Mouse (Mus musculus): ENCODE results near the gene Tmie. TPM values are rescaled to one million over a fixed set of nuclear protein-coding genes. Genes with fewer than 3 reads are reported as not detected.

Tmie gene
- polyA plus RNA-seq, 1 experiment from 2014 or later: not detected

DNA sequence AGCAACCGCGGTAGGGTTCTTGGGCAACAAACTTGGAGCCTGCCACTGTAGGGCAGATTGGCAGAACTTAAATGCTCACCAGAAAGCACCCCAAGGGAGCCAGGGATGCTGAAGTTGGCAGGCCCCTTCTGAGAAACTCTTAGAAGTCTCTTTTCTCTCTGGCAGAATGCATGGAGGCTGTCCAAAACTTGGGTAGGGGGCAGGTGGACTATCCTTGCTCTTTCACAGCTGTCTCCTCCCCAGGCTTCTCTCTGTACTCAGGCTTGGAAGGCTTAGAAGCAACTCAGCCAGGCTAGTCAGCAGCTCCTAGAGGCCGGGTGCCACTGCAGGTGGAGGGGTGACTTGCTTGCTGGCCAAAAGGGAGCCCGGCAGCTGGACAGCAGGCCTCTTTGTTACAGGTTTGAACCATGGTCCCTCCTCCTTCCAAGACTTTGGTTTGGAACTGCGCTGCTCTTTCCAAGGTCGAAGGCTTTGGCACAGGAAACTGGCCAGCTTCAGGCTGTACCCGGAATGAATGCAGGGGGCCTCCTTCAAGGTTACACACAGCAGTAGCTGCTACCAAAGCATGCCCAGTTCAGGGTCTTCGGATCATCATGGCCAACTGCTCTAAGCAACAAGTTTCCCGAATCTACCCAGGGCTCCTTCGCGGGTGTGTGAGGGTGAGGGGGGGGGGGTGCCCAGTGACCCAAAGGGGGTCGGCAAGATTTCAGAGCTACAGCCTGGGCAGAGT, 557 bp downstream of the Tmie start, which contains the start of gene Als2cl:
Als2cl (plus strand) TSS at position 680 of the 730 bp plus-strand sequence.
- H3K4me1 ChIP-seq (ENCODE audit: control insufficient read depth, insufficient read depth, low read length): peaks cover 11% of the 10 kb centered on the region; the same call in 1 of the 2 replicates
- ATAC-seq (replicated peaks; ENCODE audit: insufficient number of reproducible peaks, low FRiP score, low TSS enrichment): no peak
- no peaks in the 10 kb centered on the region for H3K36me3 ChIP-seq (ENCODE audit: control insufficient read depth, insufficient read depth, low read length)
- H3K9me3 ChIP-seq (replicated peaks; ENCODE audit: control insufficient read depth, low read length): no peaks in the 10 kb centered on the region
- no peak within 1 kb of the TSS for H3K27ac ChIP-seq (ENCODE audit: low read depth, low read length)
- WGBS (ENCODE audit: insufficient replicate concordance): 17% methylated on average over 12 of the region's 12 CpGs
- peaks cover 45% of the 10 kb centered on the region for H3K27me3 ChIP-seq (ENCODE audit: control insufficient read depth, insufficient read depth, low read length)
- peak within 1 kb of the TSS; percentile 67 for H3K4me3 ChIP-seq (ENCODE audit: low read depth, low read length)
- H3K4me2 ChIP-seq: peak within 1 kb of the TSS; percentile 96
- H3K9ac ChIP-seq (ENCODE audit: low read depth, low read length): peak within 1 kb of the TSS; percentile 67

DNA sequence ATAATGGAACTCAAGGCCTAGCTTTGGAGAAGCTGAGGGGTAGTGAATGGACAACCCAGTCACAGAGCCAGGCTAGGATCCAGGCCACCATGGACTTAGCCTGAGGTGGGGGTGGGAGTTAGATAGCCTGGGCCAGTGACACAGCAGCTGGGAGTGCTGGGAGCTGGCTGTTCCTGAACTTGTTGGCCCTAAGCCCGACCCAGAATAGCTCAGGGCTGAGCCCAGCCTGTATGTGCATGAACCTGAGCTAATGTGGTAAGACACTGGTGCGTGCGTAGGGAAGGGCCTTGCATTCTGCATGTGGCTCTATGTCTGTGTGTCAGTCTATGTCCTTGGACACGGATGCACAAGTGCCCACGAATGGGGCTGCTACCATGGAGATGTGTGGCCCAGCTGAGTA, 2.0 kb downstream of the Tmie start:
- Histone ChIP-seq H3K36me3 (ENCODE audit: control insufficient read depth, insufficient read depth, low read length) (no peaks in the 10 kb centered on the region), H3K4me2 (no peak overlapping the region), H3K4me3 (ENCODE audit: low read depth, low read length) (no peak overlapping the region), H3K4me1 (ENCODE audit: control insufficient read depth, insufficient read depth, low read length) (peaks cover 11% of the 10 kb centered on the region; the same call in 1 of the 2 replicates), H3K9me3 (replicated peaks; ENCODE audit: control insufficient read depth, low read length) (no peaks in the 10 kb centered on the region), H3K27ac (ENCODE audit: low read depth, low read length) (no peak overlapping the region), H3K9ac (ENCODE audit: low read depth, low read length) (no peak overlapping the region), H3K27me3 (ENCODE audit: control insufficient read depth, insufficient read depth, low read length) (peaks cover 59% of the 10 kb centered on the region)
- 75% methylated on average over 5 of the region's 5 CpGs for WGBS (ENCODE audit: insufficient replicate concordance)
- no peak for ATAC-seq (replicated peaks; ENCODE audit: insufficient number of reproducible peaks, low FRiP score, low TSS enrichment)

DNA sequence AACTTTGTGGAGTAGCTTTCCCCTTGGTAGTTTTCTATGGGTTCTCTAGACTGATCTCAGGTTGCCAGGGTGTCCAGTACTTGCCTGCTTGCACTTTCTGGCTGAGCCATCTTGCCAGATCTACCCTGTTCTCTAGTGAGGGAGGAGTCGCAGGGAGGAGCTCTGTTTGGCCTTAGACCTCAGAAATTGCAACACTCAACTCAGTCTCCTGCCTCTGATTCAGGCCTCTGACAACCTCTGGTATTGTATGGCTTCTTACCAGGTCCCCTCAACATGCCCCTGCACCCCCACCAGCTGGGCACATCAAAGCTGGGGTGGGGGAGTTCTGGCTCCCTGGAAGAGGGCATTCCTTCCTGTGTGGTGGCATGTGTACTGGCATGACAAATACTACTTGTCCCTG, 2.6 kb downstream of the Tmie start:
- Histone ChIP-seq H3K27me3 (ENCODE audit: control insufficient read depth, insufficient read depth, low read length) (peaks cover 64% of the 10 kb centered on the region), H3K4me1 (ENCODE audit: control insufficient read depth, insufficient read depth, low read length) (peaks cover 11% of the 10 kb centered on the region; the same call in 1 of the 2 replicates), H3K4me3 (ENCODE audit: low read depth, low read length) (no peak overlapping the region), H3K9ac (ENCODE audit: low read depth, low read length) (no peak overlapping the region), H3K9me3 (replicated peaks; ENCODE audit: control insufficient read depth, low read length) (no peaks in the 10 kb centered on the region), H3K27ac (ENCODE audit: low read depth, low read length) (no peak overlapping the region), H3K4me2 (no peak overlapping the region), H3K36me3 (ENCODE audit: control insufficient read depth, insufficient read depth, low read length) (no peaks in the 10 kb centered on the region)
- no peak for ATAC-seq (replicated peaks; ENCODE audit: insufficient number of reproducible peaks, low FRiP score, low TSS enrichment)
- 76% methylated on average over 1 of the region's 1 CpGs for WGBS (ENCODE audit: insufficient replicate concordance)

DNA sequence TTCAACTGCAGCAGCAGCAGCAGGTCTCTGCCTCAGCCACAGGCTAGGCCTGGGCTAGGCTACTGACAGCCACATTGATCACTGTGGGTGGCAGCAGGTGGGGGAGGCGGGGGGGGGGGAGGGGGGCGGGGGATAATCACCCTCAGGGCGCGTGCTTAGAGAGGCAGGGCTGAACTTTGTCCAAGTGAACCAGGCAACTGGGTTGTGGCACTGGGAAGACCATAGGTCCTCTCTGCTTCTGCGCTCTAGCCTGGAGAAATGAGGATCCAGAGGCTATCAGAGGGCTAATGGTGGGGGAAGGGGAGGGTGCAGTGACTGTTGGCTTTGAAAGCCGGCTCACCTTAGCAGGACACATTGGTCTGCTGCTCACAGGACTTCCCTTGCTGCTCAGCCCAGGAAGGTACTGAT, 4.6 kb downstream of the Tmie start:
- no peaks in the 10 kb centered on the region for H3K9me3 ChIP-seq (replicated peaks; ENCODE audit: control insufficient read depth, low read length)
- H3K36me3 ChIP-seq (ENCODE audit: control insufficient read depth, insufficient read depth, low read length): no peaks in the 10 kb centered on the region
- no peak overlapping the region for H3K27ac ChIP-seq (ENCODE audit: low read depth, low read length)
- H3K27me3 ChIP-seq (ENCODE audit: control insufficient read depth, insufficient read depth, low read length): peaks cover 46% of the 10 kb centered on the region
- no peak overlapping the region for H3K4me3 ChIP-seq (ENCODE audit: low read depth, low read length)
- H3K9ac ChIP-seq (ENCODE audit: low read depth, low read length): no peak overlapping the region
- no peak overlapping the region for H3K4me2 ChIP-seq
- ATAC-seq (replicated peaks; ENCODE audit: insufficient number of reproducible peaks, low FRiP score, low TSS enrichment): no peak
- 22% methylated on average over 4 of the region's 6 CpGs for WGBS (ENCODE audit: insufficient replicate concordance)
- H3K4me1 ChIP-seq (ENCODE audit: control insufficient read depth, insufficient read depth, low read length): peaks cover 8% of the 10 kb centered on the region; the same call in 1 of the 2 replicates

DNA sequence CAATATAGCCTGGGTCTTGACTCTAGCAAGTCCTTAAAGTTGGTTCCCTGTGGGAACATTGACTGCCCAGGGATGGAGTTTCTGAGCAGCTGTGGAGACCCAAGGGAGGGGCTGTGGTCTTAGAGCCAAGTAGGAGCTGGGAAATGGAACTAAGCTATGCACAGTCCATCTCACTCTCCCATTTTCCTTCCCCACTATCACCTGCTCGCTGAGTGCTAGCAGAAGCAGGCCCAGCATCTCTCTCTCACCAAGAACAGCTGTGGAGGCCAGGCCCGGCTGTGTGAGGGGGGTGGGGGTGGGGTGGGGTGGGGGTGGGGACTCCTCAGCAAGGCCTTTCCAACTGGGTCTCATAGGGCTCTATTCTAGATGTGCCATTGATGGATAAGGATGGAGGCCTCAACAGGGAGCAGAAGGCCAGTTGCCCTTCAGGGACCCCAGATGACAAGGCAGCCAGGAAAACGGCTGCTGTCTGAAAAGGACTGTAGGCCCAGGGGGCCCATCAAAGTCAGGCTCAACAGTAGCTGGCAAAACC, 5.2 kb downstream of the Tmie start:
- Histone ChIP-seq H3K9ac (ENCODE audit: low read depth, low read length) (no peak overlapping the region), H3K27ac (ENCODE audit: low read depth, low read length) (no peak overlapping the region), H3K9me3 (replicated peaks; ENCODE audit: control insufficient read depth, low read length) (no peaks in the 10 kb centered on the region), H3K36me3 (ENCODE audit: control insufficient read depth, insufficient read depth, low read length) (no peaks in the 10 kb centered on the region), H3K4me1 (ENCODE audit: control insufficient read depth, insufficient read depth, low read length) (peaks cover 4% of the 10 kb centered on the region; the same call in 1 of the 2 replicates), H3K4me2 (no peak overlapping the region), H3K4me3 (ENCODE audit: low read depth, low read length) (no peak overlapping the region), H3K27me3 (ENCODE audit: control insufficient read depth, insufficient read depth, low read length) (peaks cover 40% of the 10 kb centered on the region)
- 35% methylated on average over 3 of the region's 3 CpGs for WGBS (ENCODE audit: insufficient replicate concordance)
- ATAC-seq (replicated peaks; ENCODE audit: insufficient number of reproducible peaks, low FRiP score, low TSS enrichment): no peak

DNA sequence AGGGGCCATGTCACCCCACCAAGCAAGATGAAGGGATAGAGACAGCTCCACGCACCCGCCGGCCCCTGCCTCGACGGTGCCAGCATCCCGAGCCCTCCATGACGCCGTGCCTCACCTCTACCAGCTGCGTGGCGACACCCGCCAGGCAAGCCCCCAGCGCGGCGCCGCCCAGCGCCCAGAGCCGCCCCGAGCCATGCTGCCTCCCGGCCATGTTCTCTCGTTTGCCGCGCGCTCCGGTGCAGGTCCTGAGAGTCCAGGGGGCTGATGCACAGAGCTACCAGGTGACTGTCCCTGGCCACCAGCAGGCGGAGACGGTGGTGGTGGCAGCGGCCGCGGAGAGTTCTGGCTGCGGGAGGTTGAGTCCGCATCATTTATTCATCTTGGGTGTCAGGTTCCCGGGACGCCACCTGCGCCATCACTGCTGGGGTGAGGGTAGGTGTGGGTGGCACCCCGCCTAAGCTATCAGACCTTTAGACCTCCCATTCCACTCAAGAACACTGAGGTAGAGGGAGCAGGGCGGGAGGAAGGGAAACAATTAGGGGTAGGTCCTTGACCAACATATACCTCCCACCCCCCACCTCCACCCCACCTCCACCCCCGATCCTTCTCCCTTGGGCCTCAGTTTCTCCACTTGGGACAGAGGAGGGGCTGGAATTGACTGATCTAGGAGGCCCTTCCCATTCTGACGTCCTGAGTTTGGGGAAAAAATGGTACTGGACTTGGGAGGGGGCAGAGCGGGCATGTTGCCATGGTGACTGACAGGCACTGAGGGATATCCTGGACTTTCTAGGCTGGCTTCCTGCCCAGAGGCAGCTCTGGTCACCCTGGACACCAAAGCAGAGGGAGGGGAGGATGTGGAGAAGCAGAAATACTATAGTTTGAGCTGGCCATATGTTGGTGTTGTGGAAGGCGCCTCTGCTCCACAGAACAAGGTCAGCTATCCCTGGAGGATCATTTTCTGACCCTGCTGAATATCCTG, 5.9 kb downstream of the Tmie start:
- H3K27ac ChIP-seq (ENCODE audit: low read depth, low read length): no peak overlapping the region
- whole genome bisulfite sequencing (ENCODE audit: insufficient replicate concordance): 13% methylated on average over 40 of the region's 40 CpGs
- no peaks in the 10 kb centered on the region for H3K36me3 ChIP-seq (ENCODE audit: control insufficient read depth, insufficient read depth, low read length)
- H3K4me1 ChIP-seq (ENCODE audit: control insufficient read depth, insufficient read depth, low read length): no peaks in the 10 kb centered on the region
- no peaks in the 10 kb centered on the region for H3K9me3 ChIP-seq (replicated peaks; ENCODE audit: control insufficient read depth, low read length)
- peak overlapping the region; percentile 33 for H3K4me3 ChIP-seq (ENCODE audit: low read depth, low read length)
- 0 out of 2 replicates have a peak overlapping the region, but pooled peaks have one; percentile 39 for H3K9ac ChIP-seq (ENCODE audit: low read depth, low read length)
- peak overlapping the region; percentile 66 for H3K4me2 ChIP-seq
- H3K27me3 ChIP-seq (ENCODE audit: control insufficient read depth, insufficient read depth, low read length): peaks cover 33% of the 10 kb centered on the region
- ATAC-seq (replicated peaks; ENCODE audit: insufficient number of reproducible peaks, low FRiP score, low TSS enrichment): no peak

DNA sequence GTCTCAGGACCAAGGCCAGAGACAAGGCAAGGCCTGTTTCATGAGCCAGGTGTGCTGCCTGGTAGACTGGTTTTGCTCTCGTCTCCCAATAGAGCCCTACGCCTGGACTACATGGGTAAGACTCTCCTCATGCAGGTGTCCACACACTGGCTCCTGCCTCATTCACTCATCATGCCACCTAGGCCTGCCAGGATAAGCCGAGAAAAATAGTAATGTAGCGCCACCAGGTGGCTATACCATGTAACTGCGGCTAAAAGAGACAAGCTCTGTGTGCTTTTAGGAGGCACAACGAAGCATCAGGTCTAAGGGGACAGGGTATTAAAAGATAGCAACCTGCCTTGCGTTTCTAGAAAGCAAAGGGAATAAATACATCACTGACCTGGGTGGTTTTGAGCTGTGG, 8.9 kb downstream of the Tmie start:
- H3K27ac ChIP-seq (ENCODE audit: low read depth, low read length): no peak overlapping the region
- no peak overlapping the region for H3K4me2 ChIP-seq
- no peaks in the 10 kb centered on the region for H3K4me1 ChIP-seq (ENCODE audit: control insufficient read depth, insufficient read depth, low read length)
- H3K9ac ChIP-seq (ENCODE audit: low read depth, low read length): no peak overlapping the region
- 19% methylated on average over 7 of the region's 7 CpGs for WGBS (ENCODE audit: insufficient replicate concordance)
- peaks cover 30% of the 10 kb centered on the region for H3K27me3 ChIP-seq (ENCODE audit: control insufficient read depth, insufficient read depth, low read length)
- ATAC-seq (replicated peaks; ENCODE audit: insufficient number of reproducible peaks, low FRiP score, low TSS enrichment): no peak
- H3K36me3 ChIP-seq (ENCODE audit: control insufficient read depth, insufficient read depth, low read length): no peaks in the 10 kb centered on the region
- no peaks in the 10 kb centered on the region for H3K9me3 ChIP-seq (replicated peaks; ENCODE audit: control insufficient read depth, low read length)
- H3K4me3 ChIP-seq (ENCODE audit: low read depth, low read length): no peak overlapping the region

DNA sequence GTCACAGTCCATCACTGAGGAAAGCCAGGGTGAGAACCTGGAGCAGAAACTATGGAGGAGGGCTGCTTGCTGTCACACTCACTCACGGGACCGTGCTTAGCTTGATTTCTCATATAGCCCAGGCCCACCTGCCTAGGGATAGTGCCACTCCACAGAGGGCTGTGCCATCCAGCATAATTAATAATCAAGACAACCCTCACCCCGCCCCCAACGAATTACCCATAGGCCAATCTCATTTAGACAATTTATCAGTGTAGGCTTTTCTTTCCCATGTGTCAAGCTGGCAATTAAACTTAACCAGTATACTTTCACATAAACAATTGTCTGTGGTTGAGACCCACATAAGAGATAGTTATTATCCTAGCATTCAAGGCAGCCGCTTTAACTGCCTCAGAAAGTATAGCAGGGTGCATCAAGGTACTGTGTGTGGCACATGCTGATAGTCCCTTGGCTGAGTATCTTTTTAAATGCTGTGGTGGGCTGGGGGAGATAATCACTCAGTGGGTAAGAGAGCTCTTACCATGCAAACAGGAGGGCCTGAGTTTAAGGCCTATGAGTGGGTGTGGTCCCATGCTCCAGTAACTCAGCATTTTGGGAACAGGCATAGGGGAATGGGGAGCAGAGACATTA, 20.8 kb downstream of the Tmie start:
- 79% methylated on average over 5 of the region's 5 CpGs for WGBS (ENCODE audit: insufficient replicate concordance)

More for the DNA sequence above, 20.8 kb downstream of the Tmie start:
- Histone ChIP-seq H3K36me3 (ENCODE audit: control insufficient read depth, insufficient read depth, low read length) (no peaks in the 10 kb centered on the region), H3K4me1 (ENCODE audit: control insufficient read depth, insufficient read depth, low read length) (peaks cover 5% of the 10 kb centered on the region), H3K9ac (ENCODE audit: low read depth, low read length) (no peak overlapping the region), H3K27ac (ENCODE audit: low read depth, low read length) (no peak overlapping the region), H3K27me3 (ENCODE audit: control insufficient read depth, insufficient read depth, low read length) (peaks cover 17% of the 10 kb centered on the region), H3K4me2 (no peak overlapping the region), H3K4me3 (ENCODE audit: low read depth, low read length) (no peak overlapping the region), H3K9me3 (replicated peaks; ENCODE audit: control insufficient read depth, low read length) (no peaks in the 10 kb centered on the region)
- no peak for ATAC-seq (replicated peaks; ENCODE audit: insufficient number of reproducible peaks, low FRiP score, low TSS enrichment)

All from heart, embryonic 11.5 days (tissue).